Mouse (Mus musculus) activated CD4-positive, CD25-positive, alpha-beta regulatory T cell (primary cell): ENCODE data around the gene Insig1. TPM values are rescaled to one million over a fixed set of nuclear protein-coding genes. Genes with fewer than 3 reads are reported as not detected.

Experiments used
- polyA plus RNA-seq, 2 experiments: library from polyadenylated mRNA; unstranded; fragments of 100-300 nt; shearing (Covaris generic); gene quantifications; one replicate each; pipeline ENCODE4 v1.2.1; 2017

Insig1 gene
- polyA plus RNA-seq: 10 to 100 TPM; 11.0 to 17.6 TPM

GRCm38 (mm10) chr5:28070828-28071455 lies at the start of gene Insig1:
Gene Insig1 (plus strand): TSS chr5:28071363.

Other genes starting within 250 kb of the Insig1 start
- gene Htr5a, start 229.2 kb upstream of the Insig1 start, polyA plus RNA-seq: under 1 TPM in 1 of 2 experiments, not detected in 1; 0.07 TPM
- under 1 TPM in 1 of 2 experiments, not detected in 1; 0.22 TPM for gene En2, start 94.3 kb downstream of the Insig1 start, polyA plus RNA-seq
- under 1 TPM in 1 of 2 experiments, not detected in 1; 0.06 TPM for gene Cnpy1, start 174.4 kb downstream of the Insig1 start, polyA plus RNA-seq
- gene Rbm33, start 245.8 kb downstream of the Insig1 start, polyA plus RNA-seq: 10 to 100 TPM; 29.3 to 37.0 TPM